Mouse (Mus musculus) liver, embryonic 12.5 days (tissue): Measurements from ENCODE around the gene Sh3pxd2a. TPM values are rescaled to one million over a fixed set of nuclear protein-coding genes. Genes with fewer than 3 reads are reported as not detected.

Experiments used
- microRNA-seq: library from miRNA; unstranded; fragments of <30 nt; microRNA quantifications from one replicate; pipeline ENCODE4, GENCODE M21; 2017
- polyA plus RNA-seq: library from polyadenylated mRNA; unstranded; fragments of >200 nt; fragmentation: Nextera tagmentation; extraction: Ambion mirVana; gene quantifications from 2 replicates; pipeline ENCODE4 v1.2.1, GENCODE M21; 2016

Sh3pxd2a gene
- polyA plus RNA-seq, 1 experiment from 2014 or later = 1.1 TPM

Small RNA genes within 50 kb of the gene (microRNA-seq; reads per million reads assigned to microRNA genes)
- gene Mir6995 = not detected

Other genes starting within 250 kb of the Sh3pxd2a start
- gene Stn1, start 73.1 kb upstream of the Sh3pxd2a start, polyA plus RNA-seq = 17.4 TPM in 2 replicates
- gene Slk, start 115.3 kb upstream of the Sh3pxd2a start, polyA plus RNA-seq = 9.3 and 10.8 TPM in 2 replicates
- 0.28 and 0.37 TPM in 2 replicates for gene Col17a1, start 227.7 kb upstream of the Sh3pxd2a start, polyA plus RNA-seq